Mouse (Mus musculus): Measurements from ENCODE around the gene Prkg2.

- TF ChIP-seq POLR2A (IDR thresholded peaks at IDR 0.05; ENCODE audit: borderline replicate concordance, low read depth, low read length): no peak
- TF ChIP-seq CTCF (IDR thresholded peaks at IDR 0.05; ENCODE audit: low read depth, low read length): no peak
Observed at GRCm38 (mm10) chr5:98998104-98998503, 39.0 kb downstream of the Prkg2 start.

All from bone marrow macrophage, adult 2 months (primary cell).